ENCODE assay signal across 26 mouse cellular contexts in the genomic region with DNA sequence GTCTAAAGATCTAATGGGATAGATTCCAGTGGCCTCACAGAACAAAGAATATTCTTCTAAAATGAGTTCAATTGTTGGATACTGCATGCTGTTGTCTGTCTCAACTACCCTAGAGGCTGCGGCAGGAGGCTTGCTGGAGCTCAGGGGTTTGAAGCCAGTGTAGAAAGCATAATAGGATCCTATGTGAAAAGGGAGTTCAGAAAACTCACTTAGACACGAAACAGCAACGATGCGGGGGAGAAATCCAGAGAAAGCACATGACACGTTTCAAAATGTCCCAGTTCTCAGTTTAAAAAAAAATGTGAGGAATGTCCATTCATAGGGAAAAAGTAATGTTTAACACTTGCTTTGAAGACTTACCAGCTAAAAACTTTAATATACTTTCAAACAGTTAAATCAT.
"Had no signal": no experiment of that assay in that cellular context is flagged by ENCODE, and none has a peak within 500 bp of the region (broad histone marks: within the 10 kb centered on the region; RNA-seq: fewer than 3 reads in every experiment).

No protein-coding gene starts in this region.

- H3K36me3 ChIP-seq: heart, embryonic 13.5 days; heart, embryonic 15.5 days; hindbrain, embryonic 12.5 days; intestine, embryonic 15.5 days; limb, embryonic 10.5 days; limb, embryonic 12.5 days; liver, embryonic 13.5 days had no signal

- H3K27ac ChIP-seq: heart, adult 2 months; heart, embryonic 13.5 days; heart, embryonic 15.5 days; hindbrain, embryonic 12.5 days; hindbrain, embryonic 14.5 days; intestine, embryonic 15.5 days; layer of hippocampus, adult 2 months; limb, embryonic 10.5 days; limb, embryonic 12.5 days; liver, embryonic 13.5 days had no signal

- H3K9me3 ChIP-seq: heart, embryonic 13.5 days; heart, embryonic 15.5 days; hindbrain, embryonic 12.5 days; intestine, embryonic 15.5 days; limb, embryonic 10.5 days; limb, embryonic 12.5 days; liver, embryonic 13.5 days had no signal

- H3K27me3 ChIP-seq: heart, embryonic 13.5 days; heart, embryonic 15.5 days; hindbrain, embryonic 12.5 days; intestine, embryonic 15.5 days; limb, embryonic 12.5 days; liver, embryonic 13.5 days had no signal

- ATAC-seq: forebrain, postnatal 0 days; hindbrain, embryonic 16.5 days; inflammation-experienced regulatory T-cells, adult 6 months; intestine, embryonic 15.5 days; intestine, postnatal 0 days had no signal

- H3K4me2 ChIP-seq: heart, embryonic 11.5 days; heart, embryonic 13.5 days; heart, embryonic 15.5 days; hindbrain, embryonic 12.5 days; hindbrain, embryonic 14.5 days; intestine, embryonic 15.5 days; limb, embryonic 12.5 days; liver, embryonic 11.5 days; liver, embryonic 13.5 days had no signal

- DNase-seq: forebrain, postnatal 0 days; gastrocnemius, postnatal 14 days; gastrocnemius, postnatal 36 days; heart, adult 11 months; heart, adult 2 months; heart, postnatal 14 days; heart, postnatal 36 days; kidney, adult 18-20 months; kidney, adult 8-10 months; kidney, postnatal 14 days; kidney, postnatal 4 days; liver; liver, embryonic 13.5 days had no signal

- H3K4me1 ChIP-seq: hindbrain, embryonic 12.5 days had no signal

- H3K9ac ChIP-seq: forebrain, postnatal 0 days; heart, embryonic 13.5 days; heart, embryonic 15.5 days; hindbrain, embryonic 12.5 days; hindbrain, embryonic 14.5 days; intestine, embryonic 15.5 days; limb, embryonic 12.5 days; liver, embryonic 13.5 days had no signal

- H3K4me3 ChIP-seq: heart, adult 2 months; heart, embryonic 13.5 days; heart, embryonic 15.5 days; hindbrain, embryonic 12.5 days; intestine, embryonic 15.5 days; layer of hippocampus, adult 2 months; limb, embryonic 10.5 days; limb, embryonic 12.5 days; liver, embryonic 13.5 days had no signal
